Mouse (Mus musculus) kidney, embryonic 14.5 days (tissue): Measurements from ENCODE around the gene Avil. TPM values are rescaled to one million over a fixed set of nuclear protein-coding genes. Genes with fewer than 3 reads are reported as not detected.
A peak's percentile ranks its signal among the peaks of the same experiment; 100 is the strongest.

ENCODE experiments used
- ATAC-seq: fragments of 200-750 bp; cut with Nextera tagmentation; 2 replicates; pipeline ENCODE4 v1.8.0; 2017; ENCODE audit warnings: moderate number of reproducible peaks, mild to moderate bottlenecking, moderate TSS enrichment, moderate library complexity; ENCODE audit not compliant: low FRiP score, low TSS enrichment
- H3K27ac ChIP-seq: fragments of 300-500 bp; sonication (generic); 2 replicates; pipeline ENCODE4 v1.5.1; 2014; ENCODE audit warnings: low read depth, mild to moderate bottlenecking, low read length, moderate library complexity, mixed read lengths
- H3K27me3 ChIP-seq: fragments of 300-500 bp; sonication (generic); 2 replicates; pipeline ENCODE4 v1.6.1; 2014; ENCODE audit warnings: mild to moderate bottlenecking, low read length; ENCODE audit not compliant: control insufficient read depth, insufficient read depth
- H3K36me3 ChIP-seq: fragments of 300-500 bp; sonication (generic); 2 replicates; pipeline ENCODE4 v1.6.1; 2014; ENCODE audit warnings: low read length, mixed read lengths; ENCODE audit not compliant: control insufficient read depth, insufficient read depth
- H3K4me1 ChIP-seq: fragments of 300-500 bp; sonication (generic); 2 replicates; pipeline ENCODE4 v1.6.1; 2014; ENCODE audit warnings: low read length, mixed read lengths; ENCODE audit not compliant: control insufficient read depth, insufficient read depth
- H3K4me2 ChIP-seq: fragments of 300-500 bp; sonication (generic); replicated peaks from 2 replicates; pipeline ENCODE4 v1.6.1; 2014; ENCODE audit warnings: low read depth, mild to moderate bottlenecking, low read length
- H3K4me3 ChIP-seq: fragments of 300-500 bp; sonication (generic); 2 replicates; pipeline ENCODE4 v1.5.1; 2014; ENCODE audit warnings: mild to moderate bottlenecking, low read length
- H3K9ac ChIP-seq: fragments of 300-500 bp; sonication (generic); 2 replicates; pipeline ENCODE4 v1.6.1; 2014; ENCODE audit warnings: low read depth, mild to moderate bottlenecking, low read length, moderate library complexity
- H3K9me3 ChIP-seq: fragments of 300-500 bp; sonication (generic); 2 replicates; pipeline ENCODE4 v1.6.1; 2016; ENCODE audit warnings: low read length; ENCODE audit not compliant: control insufficient read depth
- WGBS: fragments of 180-500 bp; shearing (Covaris S2); extraction: QIAGEN DNeasy Blood & Tissue Kit; methylation state at CpG from one replicate; pipeline ENCODE4 v1.1.7; 2014; 5-methylcytosine and 5-hydroxymethylcytosine counted together
- polyA plus RNA-seq: library from polyadenylated mRNA; unstranded; fragments of >200 nt; fragmentation: Nextera tagmentation; extraction: Ambion mirVana; gene quantifications from 2 replicates; pipeline ENCODE4 v1.2.1, GENCODE M21; 2014

Gene Avil
- polyA plus RNA-seq, 1 experiment from 2014 or later, result 0.20 TPM

DNA sequence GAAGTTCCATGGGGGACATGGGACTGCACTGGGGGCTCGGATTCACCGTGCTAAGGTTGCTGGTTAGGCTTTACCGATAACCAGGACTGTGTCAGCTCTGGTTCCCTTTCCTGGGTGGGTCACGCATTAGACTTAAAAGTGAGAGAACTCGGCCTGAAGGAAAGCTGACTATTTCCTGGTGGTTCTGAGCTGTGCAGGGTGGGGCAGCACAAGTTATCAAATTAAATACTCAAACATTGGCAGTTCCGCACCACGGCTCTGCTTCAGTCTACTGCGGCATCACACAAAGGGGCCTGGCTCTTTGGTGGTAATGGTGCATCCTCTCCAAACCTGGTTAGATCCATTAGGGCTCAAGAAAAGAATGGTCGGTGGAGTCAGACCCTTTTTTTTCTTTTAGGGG, 788 bp downstream of the Avil start:
- Histone ChIP-seq H3K4me1 (no peaks in the 10 kb centered on the region), H3K27me3 (no peaks in the 10 kb centered on the region), H3K4me3 (no peak overlapping the region), H3K36me3 (peaks cover 26% of the 10 kb centered on the region), H3K27ac (no peak overlapping the region), H3K9ac (no peak overlapping the region), H3K9me3 (no peaks in the 10 kb centered on the region), H3K4me2 (no peak overlapping the region)
- no peak for ATAC-seq
- 85% methylated on average over 9 of the region's 9 CpGs for WGBS

DNA sequence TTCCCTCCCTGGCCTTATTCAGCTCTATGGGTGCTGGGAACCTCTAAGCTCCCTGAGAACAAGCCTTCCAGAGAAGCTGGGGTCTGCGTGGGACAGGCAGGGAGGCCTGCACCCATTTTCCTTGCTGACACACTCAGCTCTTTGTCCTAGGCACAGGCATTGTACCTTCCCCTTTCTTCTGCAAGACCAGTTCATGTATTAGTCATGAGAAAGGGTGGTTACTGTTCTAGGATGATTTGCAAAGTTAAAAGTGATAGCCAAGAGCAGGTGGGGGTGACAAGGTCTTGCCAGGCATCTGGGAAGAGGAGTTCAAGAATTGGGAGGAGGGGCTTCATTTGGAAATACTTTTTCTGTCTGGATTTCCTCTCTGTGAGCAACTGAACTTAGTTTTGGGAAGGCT, 1.5 kb downstream of the Avil start:
- no peak overlapping the region for H3K4me3 ChIP-seq
- 83% methylated on average over 1 of the region's 1 CpGs for WGBS
- no peaks in the 10 kb centered on the region for H3K9me3 ChIP-seq
- H3K27me3 ChIP-seq, result no peaks in the 10 kb centered on the region
- H3K9ac ChIP-seq, result no peak overlapping the region
- no peak overlapping the region for H3K27ac ChIP-seq
- no peak for ATAC-seq
- no peaks in the 10 kb centered on the region for H3K4me1 ChIP-seq
- H3K36me3 ChIP-seq, result peaks cover 26% of the 10 kb centered on the region
- H3K4me2 ChIP-seq, result no peak overlapping the region

DNA sequence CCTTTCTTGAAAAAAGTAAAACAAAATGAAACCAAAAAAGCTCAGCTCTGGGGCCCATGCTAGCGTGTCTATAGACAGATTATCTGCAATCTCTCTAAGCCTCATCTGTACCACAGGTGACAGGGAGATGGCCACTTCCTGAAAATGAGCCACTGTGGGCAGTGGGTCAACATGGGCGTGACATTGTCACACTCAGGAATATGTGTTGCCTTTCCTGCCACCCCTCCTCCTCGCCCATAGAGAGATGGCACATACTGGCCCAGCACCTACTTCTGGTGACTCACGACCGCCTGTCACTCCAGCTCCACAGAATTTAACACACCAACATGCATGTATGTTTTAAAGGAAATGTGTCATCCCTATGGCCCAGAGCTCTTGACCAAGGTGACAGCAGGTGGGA, 2.3 kb downstream of the Avil start:
- no peaks in the 10 kb centered on the region for H3K27me3 ChIP-seq
- H3K27ac ChIP-seq, result no peak overlapping the region
- H3K4me3 ChIP-seq, result no peak overlapping the region
- no peaks in the 10 kb centered on the region for H3K4me1 ChIP-seq
- WGBS, result 91% methylated on average over 5 of the region's 5 CpGs
- no peak for ATAC-seq
- no peaks in the 10 kb centered on the region for H3K9me3 ChIP-seq
- no peak overlapping the region for H3K4me2 ChIP-seq
- peaks cover 19% of the 10 kb centered on the region for H3K36me3 ChIP-seq
- H3K9ac ChIP-seq, result no peak overlapping the region

DNA sequence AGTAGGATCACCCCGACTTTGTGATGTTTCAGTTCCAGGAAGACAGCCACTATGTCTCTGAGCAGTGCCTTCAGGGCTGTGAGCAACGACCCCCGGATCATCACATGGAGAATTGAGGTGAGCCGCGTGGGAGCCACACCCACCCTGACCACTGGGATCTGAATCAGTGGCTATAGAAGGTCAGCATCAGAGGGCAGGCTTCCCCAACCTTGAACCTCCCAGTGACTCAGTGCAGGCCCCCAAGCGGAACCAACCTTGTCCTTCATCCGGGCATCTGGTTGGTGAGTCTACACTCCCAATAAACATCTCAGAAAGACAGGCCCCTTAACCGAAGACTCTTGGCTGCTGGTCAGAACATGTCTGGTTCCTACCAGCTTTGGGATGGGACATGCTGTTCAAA, 2.8 kb downstream of the Avil start:
- Histone ChIP-seq H3K27me3 (no peaks in the 10 kb centered on the region), H3K27ac (no peak overlapping the region), H3K9ac (no peak overlapping the region), H3K4me3 (no peak overlapping the region), H3K9me3 (no peaks in the 10 kb centered on the region), H3K4me1 (no peaks in the 10 kb centered on the region), H3K36me3 (peaks cover 14% of the 10 kb centered on the region), H3K4me2 (no peak overlapping the region)
- WGBS, result 83% methylated on average over 8 of the region's 8 CpGs
- no peak for ATAC-seq

DNA sequence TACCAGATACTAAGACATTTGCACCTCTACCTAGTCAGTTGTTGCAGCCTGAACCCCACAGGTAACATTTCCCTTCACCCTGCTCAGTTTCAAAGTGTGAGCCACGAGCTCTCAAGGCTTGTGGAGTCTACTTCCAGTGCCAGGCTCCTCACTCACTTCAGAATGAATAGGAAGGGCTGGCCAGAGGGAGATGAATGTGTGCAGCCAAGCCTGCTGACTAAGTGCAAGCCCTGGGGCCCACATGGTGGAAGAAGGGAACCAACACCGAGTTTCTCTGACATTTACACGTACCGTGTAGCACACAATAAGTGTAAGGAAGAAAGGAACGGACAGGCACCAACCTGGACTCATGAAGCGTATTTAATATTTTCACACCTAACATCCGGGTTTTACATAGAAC, 3.3 kb downstream of the Avil start:
- Histone ChIP-seq H3K9me3 (no peaks in the 10 kb centered on the region), H3K4me1 (no peaks in the 10 kb centered on the region), H3K27ac (no peak overlapping the region), H3K4me2 (no peak overlapping the region), H3K9ac (no peak overlapping the region), H3K36me3 (peaks cover 9% of the 10 kb centered on the region), H3K27me3 (no peaks in the 10 kb centered on the region), H3K4me3 (no peak overlapping the region)
- WGBS, result 83% methylated on average over 7 of the region's 7 CpGs
- ATAC-seq, result no peak

DNA sequence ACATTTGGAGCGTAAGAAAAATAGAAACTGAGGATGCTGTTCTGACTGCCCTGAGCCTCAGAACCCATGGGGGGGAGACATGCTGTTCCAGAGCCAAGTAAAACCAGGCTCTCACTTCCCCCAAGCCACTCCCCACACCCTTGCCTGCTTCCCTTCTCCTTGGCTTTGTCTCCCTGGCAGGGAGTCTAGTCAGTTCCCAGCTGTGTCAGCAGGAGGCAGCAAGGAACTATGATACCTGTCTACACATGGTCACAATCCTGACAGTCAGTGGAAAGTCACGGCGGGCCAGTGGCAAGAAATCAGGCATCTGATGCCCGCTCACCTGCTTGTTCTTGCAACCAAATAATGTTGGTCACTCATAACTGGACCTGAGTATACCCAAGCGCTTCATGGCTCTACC, 16.0 kb downstream of the Avil start:
- H3K27ac ChIP-seq, result no peak overlapping the region
- no peak overlapping the region for H3K4me2 ChIP-seq
- ATAC-seq, result peak; percentile 47; the same call in 1 of the 2 replicates

DNA sequence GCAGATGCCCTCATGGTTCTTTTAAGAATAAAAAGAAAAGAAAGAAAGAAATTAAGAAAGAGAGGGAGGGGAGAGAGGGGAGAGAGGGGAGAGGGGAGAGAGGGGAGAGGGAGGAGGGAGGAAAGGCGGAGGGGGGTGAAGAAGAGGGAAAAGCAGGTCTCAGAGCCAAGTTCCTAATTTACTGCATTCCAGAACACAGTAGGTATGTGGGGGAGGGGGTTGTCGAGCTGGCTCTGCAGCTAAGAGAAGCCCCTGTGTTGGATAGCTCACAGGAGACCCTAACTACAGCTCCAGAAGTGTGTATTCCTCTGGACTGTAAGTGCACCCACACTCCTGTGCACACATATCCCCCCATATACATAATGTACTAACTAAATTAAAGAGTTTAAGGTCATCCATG, 16.6 kb downstream of the Avil start:
- no peaks in the 10 kb centered on the region for H3K4me1 ChIP-seq
- no peaks in the 10 kb centered on the region; the same call in 1 of the 2 replicates for H3K36me3 ChIP-seq
- H3K4me2 ChIP-seq, result no peak overlapping the region
- no peaks in the 10 kb centered on the region for H3K9me3 ChIP-seq
- H3K4me3 ChIP-seq, result no peak overlapping the region
- H3K9ac ChIP-seq, result no peak overlapping the region
- no peak overlapping the region for H3K27ac ChIP-seq
- H3K27me3 ChIP-seq, result no peaks in the 10 kb centered on the region
- WGBS, result 13% methylated on average over 2 of the region's 2 CpGs
- no peak for ATAC-seq

More for the DNA sequence above, 16.0 kb downstream of the Avil start:
- H3K9me3 ChIP-seq, result no peaks in the 10 kb centered on the region
- WGBS, result 59% methylated on average over 5 of the region's 5 CpGs
- no peak overlapping the region for H3K9ac ChIP-seq
- no peaks in the 10 kb centered on the region for H3K4me1 ChIP-seq
- no peak overlapping the region for H3K4me3 ChIP-seq
- no peaks in the 10 kb centered on the region for H3K27me3 ChIP-seq
- no peaks in the 10 kb centered on the region for H3K36me3 ChIP-seq

DNA sequence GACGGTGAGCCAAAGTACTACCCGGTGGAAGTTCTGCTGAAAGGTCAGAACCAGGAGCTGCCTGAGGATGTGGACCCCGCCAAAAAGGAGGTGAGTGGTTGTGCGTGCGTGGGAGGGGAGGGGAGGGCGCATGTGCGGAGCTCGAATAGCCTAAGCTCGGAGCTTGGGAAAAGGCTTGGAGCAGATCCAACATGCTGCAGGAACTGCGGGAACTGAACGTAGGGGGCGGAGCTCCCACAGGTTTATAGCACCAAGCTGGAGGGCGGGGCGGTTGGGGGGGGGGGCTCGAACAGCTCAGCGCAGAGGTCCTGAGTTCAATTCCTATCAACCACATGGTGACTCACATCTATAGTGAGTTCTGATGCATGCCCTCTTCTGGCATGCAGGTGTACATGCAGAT, 17.9 kb downstream of the Avil start:
- H3K4me3 ChIP-seq, result no peak overlapping the region
- H3K4me1 ChIP-seq, result no peaks in the 10 kb centered on the region
- peaks cover 11% of the 10 kb centered on the region for H3K36me3 ChIP-seq
- no peak overlapping the region for H3K27ac ChIP-seq
- no peaks in the 10 kb centered on the region for H3K27me3 ChIP-seq
- 69% methylated on average over 16 of the region's 16 CpGs for WGBS
- no peak overlapping the region for H3K4me2 ChIP-seq
- ATAC-seq, result no peak
- no peak overlapping the region for H3K9ac ChIP-seq
- H3K9me3 ChIP-seq, result no peaks in the 10 kb centered on the region

DNA sequence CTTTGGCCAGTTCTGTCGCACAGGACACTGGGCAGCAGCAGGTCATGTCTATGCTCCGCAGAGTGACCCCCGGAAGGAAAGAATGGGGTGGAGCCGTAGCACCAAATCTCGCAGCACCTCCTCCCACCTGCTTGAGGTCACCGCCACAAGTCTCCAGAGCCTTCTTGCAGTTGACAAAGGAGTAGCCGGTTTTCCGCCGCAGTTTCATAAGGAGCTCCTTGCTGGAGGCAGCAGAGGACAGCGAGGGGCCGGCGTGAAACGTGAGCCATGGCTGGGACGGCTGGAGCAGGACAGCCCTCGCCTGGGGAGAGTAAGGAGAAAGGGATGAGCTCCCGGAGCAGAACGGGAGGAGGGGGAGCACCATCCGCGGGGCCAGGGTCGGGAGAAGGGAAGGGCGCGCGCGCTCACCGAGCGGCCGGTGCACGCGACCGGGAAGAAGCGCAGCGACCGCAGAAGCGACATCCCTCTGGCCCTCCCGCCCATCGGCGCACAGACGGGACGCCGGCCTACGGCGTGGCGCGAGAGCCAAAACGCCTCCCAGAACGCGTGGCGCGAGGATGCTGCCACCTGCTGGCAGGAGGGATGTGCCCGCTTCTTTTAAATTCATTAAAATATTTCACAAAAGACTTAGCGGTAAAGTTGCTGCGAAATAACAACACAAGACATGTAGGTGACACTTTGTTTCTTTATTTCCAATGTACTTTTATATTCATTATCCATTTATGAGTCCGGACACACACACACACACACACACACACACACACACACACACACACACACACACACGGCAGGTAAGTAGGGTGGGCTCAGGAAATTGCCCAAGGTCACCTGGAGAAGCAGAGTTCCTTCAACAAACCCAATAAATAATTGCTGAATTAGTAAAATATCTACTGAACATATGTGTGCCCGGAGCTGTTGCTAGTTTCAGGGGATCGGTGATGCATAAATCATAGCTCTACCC, 30.1 kb downstream of the Avil start, which contains the start of gene Tsfm:
Tsfm (minus strand) TSS at position 505 of the 961 bp plus-strand sequence.
- peak within 1 kb of the TSS; percentile 59 for H3K4me3 ChIP-seq
- H3K27ac ChIP-seq, result peak within 1 kb of the TSS; percentile 72
- H3K9ac ChIP-seq, result peak within 1 kb of the TSS; percentile 82
- ATAC-seq, result peak; percentile 91
- WGBS, result 6% methylated on average over 47 of the region's 56 CpGs
- H3K4me2 ChIP-seq, result peak within 1 kb of the TSS; percentile 60
- H3K27me3 ChIP-seq, result no peaks in the 10 kb centered on the region
- peaks cover 36% of the 10 kb centered on the region for H3K36me3 ChIP-seq
- no peaks in the 10 kb centered on the region for H3K9me3 ChIP-seq
- H3K4me1 ChIP-seq, result peaks cover 7% of the 10 kb centered on the region; the same call in 1 of the 2 replicates
